Mouse (Mus musculus) forebrain, embryonic 12.5 days (tissue): ENCODE data around the gene Ppbp. TPM values are rescaled to one million over a fixed set of nuclear protein-coding genes. Genes with fewer than 3 reads are reported as not detected.

Experiments used
- ATAC-seq: fragments of 200-750 bp; cut with Nextera tagmentation; 2 replicates; pipeline ENCODE4 v1.8.0; 2017; ENCODE audit warnings: moderate TSS enrichment; ENCODE audit not compliant: low FRiP score
- H3K27ac ChIP-seq: fragments of 300-500 bp; sonication (generic); 2 replicates; pipeline ENCODE4 v1.5.1; 2016; ENCODE audit warnings: mild to moderate bottlenecking
- H3K27me3 ChIP-seq: fragments of 300-500 bp; sonication (generic); 2 replicates; pipeline ENCODE4 v1.6.1; 2016; ENCODE audit warnings: mild to moderate bottlenecking
- H3K36me3 ChIP-seq: fragments of 300-500 bp; sonication (generic); replicated peaks from 2 replicates; pipeline ENCODE4 v1.6.1; 2016; ENCODE audit warnings: mild to moderate bottlenecking
- H3K4me1 ChIP-seq: fragments of 300-500 bp; sonication (generic); 2 replicates; pipeline ENCODE4 v1.6.1; 2016
- H3K4me2 ChIP-seq: fragments of 300-500 bp; sonication (generic); 2 replicates; pipeline ENCODE4 v1.6.1; 2016; ENCODE audit warnings: mild to moderate bottlenecking, moderate library complexity
- H3K4me3 ChIP-seq: fragments of 300-500 bp; sonication (generic); replicated peaks from 2 replicates; pipeline ENCODE4 v1.5.1; 2016; ENCODE audit warnings: mild to moderate bottlenecking
- H3K9ac ChIP-seq: fragments of 300-500 bp; sonication (generic); 2 replicates; pipeline ENCODE4 v1.6.1; 2016; ENCODE audit warnings: mild to moderate bottlenecking
- H3K9me3 ChIP-seq: fragments of 300-500 bp; sonication (generic); 2 replicates; pipeline ENCODE4 v1.6.1; 2016
- WGBS: fragments of 180-500 bp; shearing (Covaris S2); methylation state at CpG from one replicate; pipeline ENCODE4 v1.1.7; 2016; 5-methylcytosine and 5-hydroxymethylcytosine counted together
- polyA plus RNA-seq: library from polyadenylated mRNA; unstranded; fragments of >200 nt; fragmentation: Nextera tagmentation; extraction: Ambion mirVana; gene quantifications from 2 replicates; pipeline ENCODE4 v1.2.1, GENCODE M21; 2016

Gene Ppbp
- 4.9 and 6.6 TPM in 2 replicates for polyA plus RNA-seq

DNA sequence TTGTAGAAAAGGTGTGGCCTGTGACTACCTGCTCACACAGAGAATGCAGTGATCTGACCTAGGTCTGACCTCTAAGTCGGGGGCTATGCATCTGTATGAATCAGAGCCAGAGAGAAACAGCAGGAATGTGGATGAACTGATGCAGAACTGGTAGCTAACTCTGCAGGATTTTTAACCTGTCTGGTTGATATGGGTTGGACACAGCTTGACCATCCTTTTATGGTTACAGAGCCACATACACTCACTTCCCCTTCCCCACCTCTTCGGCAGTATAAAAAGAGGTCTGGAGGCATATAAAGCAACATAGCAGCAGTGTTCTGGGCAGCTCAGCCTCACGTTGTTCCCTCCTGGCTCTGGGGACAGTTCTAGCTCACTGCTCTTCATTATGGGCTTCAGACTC is at the start of gene Ppbp:
Gene Ppbp, plus strand, starts transcription at position 301 of the 400 bp plus-strand sequence.
- Histone ChIP-seq H3K9ac (no peak within 1 kb of the TSS), H3K27ac (no peak within 1 kb of the TSS), H3K36me3 (no peaks in the 10 kb centered on the region), H3K27me3 (no peaks in the 10 kb centered on the region), H3K4me2 (no peak within 1 kb of the TSS), H3K4me1 (no peaks in the 10 kb centered on the region), H3K4me3 (no peak within 1 kb of the TSS), H3K9me3 (no peaks in the 10 kb centered on the region)
- ATAC-seq = no peak
- WGBS = 73% methylated on average over 3 of the region's 3 CpGs

DNA sequence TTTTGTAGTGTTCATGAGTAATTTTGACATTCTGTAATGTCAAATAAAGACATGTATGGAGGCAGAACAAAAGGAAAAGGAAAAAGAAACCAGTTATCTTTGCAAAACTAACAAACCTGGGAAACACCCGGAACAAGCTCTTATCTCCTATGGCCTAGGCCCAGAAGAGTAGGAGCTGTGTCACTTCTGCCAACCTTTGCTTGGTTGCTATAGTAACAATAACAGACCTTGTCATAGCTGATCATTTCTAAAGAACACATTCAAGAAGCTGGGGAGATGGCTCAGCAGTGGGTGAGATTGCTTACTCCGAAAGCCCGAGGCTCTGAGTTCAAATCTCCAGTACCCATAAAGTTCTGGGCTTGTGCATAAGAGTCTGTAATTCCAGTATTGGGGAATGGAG is 45.7 kb upstream of the Ppbp start:
- no peaks in the 10 kb centered on the region for H3K36me3 ChIP-seq
- WGBS = 97% methylated on average over 3 of the region's 3 CpGs
- no peaks in the 10 kb centered on the region for H3K9me3 ChIP-seq
- no peaks in the 10 kb centered on the region; the same call in 1 of the 2 replicates for H3K4me1 ChIP-seq
- no peak overlapping the region for H3K9ac ChIP-seq
- no peak overlapping the region for H3K4me3 ChIP-seq
- ATAC-seq = no peak
- H3K27me3 ChIP-seq = no peaks in the 10 kb centered on the region
- no peak overlapping the region for H3K27ac ChIP-seq
- H3K4me2 ChIP-seq = no peak overlapping the region

DNA sequence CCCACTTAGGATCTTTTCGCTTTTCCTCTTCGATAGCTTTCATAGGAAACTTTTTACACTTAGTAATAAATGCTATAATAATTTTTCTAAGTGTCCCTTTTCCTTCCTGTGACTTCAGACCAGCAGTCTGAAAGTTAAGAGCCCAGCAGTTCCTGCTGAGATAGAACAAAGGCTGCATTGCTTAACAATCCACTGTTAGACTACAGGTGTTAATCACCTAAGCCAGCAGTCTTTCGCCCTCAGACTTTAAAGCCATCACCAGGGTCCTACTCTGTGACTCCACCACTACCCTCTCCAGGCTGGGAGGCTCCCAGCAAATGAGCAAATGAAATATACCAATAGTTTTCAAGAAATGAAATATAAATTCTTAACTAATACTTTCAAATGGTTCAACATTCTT is 40.1 kb upstream of the Ppbp start:
- ATAC-seq = no peak
- 78% methylated on average over 3 of the region's 3 CpGs for WGBS
- Histone ChIP-seq H3K9ac (no peak overlapping the region), H3K4me3 (no peak overlapping the region), H3K27me3 (no peaks in the 10 kb centered on the region), H3K4me1 (no peaks in the 10 kb centered on the region), H3K9me3 (no peaks in the 10 kb centered on the region), H3K4me2 (no peak overlapping the region), H3K36me3 (no peaks in the 10 kb centered on the region), H3K27ac (no peak overlapping the region)

DNA sequence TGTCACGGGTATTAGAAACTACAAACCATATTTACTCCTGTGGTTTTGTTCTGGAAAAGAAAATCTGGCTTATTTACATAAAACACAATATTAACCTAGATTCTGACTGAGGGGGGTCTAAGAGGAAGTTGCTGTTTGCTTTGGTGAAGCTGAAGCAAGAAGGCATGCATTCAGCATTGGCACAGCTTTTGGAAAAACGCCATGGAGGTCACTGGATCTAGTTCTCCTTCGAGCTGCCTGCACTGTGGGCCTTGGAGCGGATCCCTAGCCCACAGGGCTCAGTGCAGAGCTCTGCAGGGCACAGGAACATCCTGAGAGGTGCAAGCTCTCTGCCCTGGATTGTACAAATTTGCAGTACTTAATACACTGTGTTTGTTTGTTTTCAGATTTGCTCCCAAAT is 36.8 kb upstream of the Ppbp start:
- H3K27ac ChIP-seq = no peak overlapping the region
- H3K9ac ChIP-seq = no peak overlapping the region
- no peaks in the 10 kb centered on the region for H3K27me3 ChIP-seq
- 87% methylated on average over 4 of the region's 4 CpGs for WGBS
- no peak overlapping the region for H3K4me3 ChIP-seq
- H3K4me2 ChIP-seq = no peak overlapping the region
- no peaks in the 10 kb centered on the region for H3K4me1 ChIP-seq
- H3K9me3 ChIP-seq = no peaks in the 10 kb centered on the region
- ATAC-seq = no peak
- no peaks in the 10 kb centered on the region for H3K36me3 ChIP-seq

DNA sequence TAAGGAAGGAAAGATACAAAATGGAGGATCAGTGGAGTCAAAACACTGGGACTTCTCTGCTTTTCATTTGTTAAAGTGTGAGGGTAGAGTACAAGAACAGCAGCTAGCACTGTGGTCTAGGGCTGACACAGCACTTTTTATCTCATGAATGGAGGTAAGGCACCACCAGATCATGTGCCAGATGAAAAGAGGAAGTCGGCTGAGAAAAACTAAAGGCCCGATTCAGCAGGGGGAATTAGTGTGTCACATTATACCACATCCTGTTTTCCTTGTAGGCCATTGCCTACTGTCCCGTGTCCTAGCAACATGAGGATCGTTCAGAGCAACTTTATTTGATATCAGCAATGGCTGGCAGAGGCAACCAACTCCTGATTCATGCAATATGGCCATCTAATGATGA is 26.3 kb upstream of the Ppbp start:
- Histone ChIP-seq H3K27me3 (no peaks in the 10 kb centered on the region), H3K27ac (no peak overlapping the region), H3K4me1 (no peaks in the 10 kb centered on the region), H3K4me3 (no peak overlapping the region), H3K9ac (no peak overlapping the region), H3K4me2 (no peak overlapping the region), H3K9me3 (no peaks in the 10 kb centered on the region), H3K36me3 (no peaks in the 10 kb centered on the region)
- no peak for ATAC-seq
- 89% methylated on average over 4 of the region's 4 CpGs for WGBS

DNA sequence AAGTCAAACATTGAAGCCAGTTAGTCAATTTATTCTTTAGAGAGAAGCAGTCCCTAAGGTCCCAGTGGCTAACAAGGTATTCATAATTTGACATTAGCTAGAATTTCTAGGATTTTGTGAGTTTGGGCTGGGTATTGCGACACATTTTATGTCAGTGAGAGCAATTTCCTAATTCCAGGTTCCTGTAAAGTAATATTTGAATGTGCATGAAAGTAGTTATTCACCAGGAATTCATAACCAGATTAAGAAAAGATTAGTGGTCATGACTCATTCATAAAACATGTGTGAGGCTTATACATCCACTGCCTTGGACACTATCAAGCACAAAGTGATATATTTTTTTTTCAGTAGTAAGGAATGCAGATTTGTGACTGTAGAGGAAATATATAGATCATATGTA is 14.4 kb upstream of the Ppbp start:
- Histone ChIP-seq H3K9me3 (no peaks in the 10 kb centered on the region), H3K27ac (no peak overlapping the region), H3K4me3 (no peak overlapping the region), H3K9ac (no peak overlapping the region), H3K4me2 (no peak overlapping the region), H3K4me1 (peaks cover 18% of the 10 kb centered on the region), H3K36me3 (no peaks in the 10 kb centered on the region), H3K27me3 (peaks cover 10% of the 10 kb centered on the region)
- 97% methylated on average over 1 of the region's 1 CpGs for WGBS
- no peak for ATAC-seq

DNA sequence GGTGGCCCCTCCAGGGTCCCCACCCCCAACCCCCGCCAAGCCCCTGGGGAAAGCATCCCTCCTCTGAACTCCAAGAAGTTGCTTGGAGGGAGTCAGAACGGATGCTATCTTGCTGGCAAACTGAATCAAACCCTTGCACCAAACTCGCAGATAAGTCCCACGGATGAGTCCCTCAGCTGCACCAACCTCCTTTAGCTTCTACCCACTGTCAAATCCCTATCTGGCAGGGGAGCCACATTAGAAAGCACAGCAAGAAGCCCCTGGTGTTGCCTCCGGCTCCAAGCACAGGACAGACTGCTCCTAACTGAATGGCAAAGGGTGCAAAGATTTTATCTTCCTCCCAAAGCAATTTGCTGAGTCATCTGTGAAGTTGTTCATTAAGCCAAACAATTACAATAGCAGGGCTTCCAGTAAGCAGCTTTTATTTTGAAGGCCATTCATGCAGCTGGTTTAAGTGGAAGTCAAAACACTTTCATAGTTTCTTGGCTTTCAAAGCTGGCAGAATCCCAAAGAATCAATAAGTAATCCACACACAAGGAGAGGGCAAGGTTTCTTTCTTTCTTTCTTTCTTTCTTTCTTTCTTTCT is 10.2 kb upstream of the Ppbp start:
- no peaks in the 10 kb centered on the region for H3K36me3 ChIP-seq
- no peak overlapping the region for H3K27ac ChIP-seq
- H3K9me3 ChIP-seq = no peaks in the 10 kb centered on the region
- 32% methylated on average over 5 of the region's 5 CpGs for WGBS
- no peak overlapping the region for H3K4me3 ChIP-seq
- no peak for ATAC-seq
- H3K4me1 ChIP-seq = peaks cover 27% of the 10 kb centered on the region
- H3K27me3 ChIP-seq = peaks cover 24% of the 10 kb centered on the region
- H3K4me2 ChIP-seq = no peak overlapping the region
- H3K9ac ChIP-seq = no peak overlapping the region

DNA sequence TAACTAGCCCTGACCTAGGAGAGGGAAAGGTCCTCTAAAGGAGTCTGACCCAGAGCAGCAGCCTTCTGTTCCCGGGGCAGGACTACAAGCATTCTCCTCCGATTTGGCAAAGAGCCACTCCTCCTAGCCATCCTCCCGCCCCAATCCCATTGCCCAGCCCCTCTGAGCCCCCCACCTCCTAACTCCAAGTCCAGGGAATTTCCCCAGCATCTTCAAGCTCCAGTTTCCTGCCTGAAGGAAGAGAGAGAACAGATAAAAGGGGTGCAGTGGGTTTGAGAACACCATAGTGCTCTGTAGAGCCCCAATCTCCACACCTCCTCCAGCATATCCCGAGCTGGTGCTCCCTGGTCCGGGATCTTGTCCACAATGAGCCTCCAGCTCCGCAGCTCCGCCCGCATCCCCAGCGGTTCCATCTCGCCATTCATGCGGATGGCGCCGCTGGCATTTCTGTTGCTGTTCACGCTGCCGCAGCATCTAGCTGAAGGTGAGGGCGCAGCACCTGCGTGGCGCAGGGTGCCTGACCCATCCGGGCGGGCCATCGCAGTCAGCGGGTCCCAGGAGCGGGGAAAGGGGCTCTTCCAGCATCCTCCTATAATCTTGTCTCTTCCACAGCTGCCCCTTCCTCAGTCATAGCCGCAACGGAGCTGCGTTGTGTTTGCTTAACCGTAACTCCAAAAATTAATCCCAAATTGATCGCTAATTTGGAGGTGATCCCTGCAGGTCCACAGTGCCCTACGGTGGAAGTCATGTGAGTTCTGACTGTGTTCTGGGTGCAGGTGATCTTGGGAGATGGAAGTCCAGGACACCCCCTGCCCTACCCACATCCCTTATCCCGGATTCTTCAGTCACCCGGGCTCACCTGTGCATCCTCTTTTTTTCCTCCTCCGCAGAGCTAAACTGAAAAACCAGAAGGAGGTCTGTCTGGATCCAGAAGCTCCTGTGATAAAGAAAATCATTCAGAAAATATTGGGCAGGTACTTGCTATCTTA is 8.9 kb upstream of the Ppbp start, which contains the start of gene Cxcl5:
Gene Cxcl5, plus strand, starts transcription at position 284 of the 989 bp plus-strand sequence.
- WGBS = 3% methylated on average over 32 of the region's 32 CpGs
- peaks cover 24% of the 10 kb centered on the region for H3K27me3 ChIP-seq
- no peak within 1 kb of the TSS for H3K27ac ChIP-seq
- peaks cover 27% of the 10 kb centered on the region for H3K4me1 ChIP-seq
- ATAC-seq = peak; percentile 70; the same call in 1 of the 2 replicates
- H3K9ac ChIP-seq = peak within 1 kb of the TSS; percentile 40
- H3K9me3 ChIP-seq = no peaks in the 10 kb centered on the region
- no peaks in the 10 kb centered on the region for H3K36me3 ChIP-seq
- peak within 1 kb of the TSS; percentile 74 for H3K4me2 ChIP-seq
- peak within 1 kb of the TSS; percentile 42 for H3K4me3 ChIP-seq

DNA sequence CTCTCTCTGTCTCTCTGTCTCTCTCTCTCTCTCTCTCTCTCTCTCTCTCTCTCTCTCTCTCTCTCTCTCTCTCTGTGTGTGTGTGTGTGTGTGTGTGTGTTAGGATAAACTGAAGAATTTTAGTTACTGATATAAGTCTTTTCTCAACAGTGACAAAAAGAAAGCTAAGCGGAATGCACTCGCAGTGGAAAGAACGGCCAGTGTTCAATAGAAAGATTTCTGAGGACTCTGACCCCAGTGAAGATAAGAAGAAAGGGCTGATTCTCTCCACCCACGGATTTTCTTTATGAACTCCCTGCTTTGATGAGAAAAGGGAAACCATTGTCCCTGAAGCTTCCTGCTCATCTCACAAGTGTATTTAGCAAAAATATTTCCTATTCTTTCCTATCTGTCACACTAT is 8.0 kb upstream of the Ppbp start:
- Histone ChIP-seq H3K36me3 (no peaks in the 10 kb centered on the region), H3K27me3 (peaks cover 24% of the 10 kb centered on the region)
- 51% methylated on average over 4 of the region's 4 CpGs for WGBS

DNA sequence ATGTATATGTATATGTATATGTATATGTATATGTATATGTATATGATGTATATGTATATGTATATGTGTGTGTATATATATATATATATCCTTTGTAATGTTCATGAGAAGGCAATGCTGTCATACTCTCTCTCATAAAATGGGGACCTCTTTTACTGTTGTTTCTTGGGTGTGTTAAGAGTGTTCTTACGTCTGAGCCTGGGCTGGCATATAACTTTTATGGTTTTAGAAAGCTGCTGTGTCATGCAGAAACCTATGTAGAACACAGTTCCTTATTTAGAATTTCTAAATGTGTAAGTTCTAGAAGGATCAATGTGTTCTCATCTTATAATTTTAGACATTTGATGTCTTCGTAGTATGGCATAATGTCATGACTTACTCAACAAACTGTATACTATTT is 7.5 kb upstream of the Ppbp start:
- no peak overlapping the region for H3K4me3 ChIP-seq
- no peak overlapping the region for H3K4me2 ChIP-seq
- H3K9me3 ChIP-seq = no peaks in the 10 kb centered on the region
- no peaks in the 10 kb centered on the region for H3K36me3 ChIP-seq
- peaks cover 27% of the 10 kb centered on the region for H3K4me1 ChIP-seq
- 89% methylated on average over 2 of the region's 2 CpGs for WGBS
- no peak for ATAC-seq
- H3K9ac ChIP-seq = no peak overlapping the region
- no peak overlapping the region for H3K27ac ChIP-seq
- H3K27me3 ChIP-seq = peaks cover 24% of the 10 kb centered on the region

More for the DNA sequence above, 8.0 kb upstream of the Ppbp start:
- no peak overlapping the region for H3K9ac ChIP-seq
- no peak overlapping the region for H3K4me2 ChIP-seq
- H3K4me1 ChIP-seq = peaks cover 27% of the 10 kb centered on the region
- no peak overlapping the region for H3K4me3 ChIP-seq
- no peak for ATAC-seq
- no peaks in the 10 kb centered on the region for H3K9me3 ChIP-seq
- no peak overlapping the region for H3K27ac ChIP-seq

DNA sequence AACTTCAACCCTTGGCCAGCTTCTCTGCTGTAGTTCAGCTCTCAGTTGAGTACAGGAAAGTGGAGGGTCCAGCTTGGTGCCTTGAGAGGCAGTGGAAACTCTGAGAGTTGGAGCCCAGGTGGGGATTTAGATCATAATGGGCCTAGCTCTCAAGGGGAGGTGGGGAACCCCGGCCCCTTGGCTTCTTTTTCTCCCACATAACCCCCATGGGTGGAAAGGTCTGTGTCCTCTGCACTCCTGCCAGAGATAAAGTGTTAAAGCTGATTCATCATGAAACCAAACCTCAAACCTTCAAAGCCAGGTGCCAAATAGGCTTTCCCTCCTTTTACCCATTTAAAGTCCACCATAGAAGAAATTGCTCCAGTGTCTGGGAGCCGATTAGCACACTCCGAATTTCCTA is 6.5 kb upstream of the Ppbp start:
- Histone ChIP-seq H3K27me3 (peaks cover 24% of the 10 kb centered on the region), H3K4me3 (no peak overlapping the region), H3K9me3 (no peaks in the 10 kb centered on the region), H3K27ac (no peak overlapping the region), H3K4me1 (peaks cover 21% of the 10 kb centered on the region), H3K36me3 (no peaks in the 10 kb centered on the region), H3K9ac (no peak overlapping the region), H3K4me2 (no peak overlapping the region)
- no peak for ATAC-seq
- WGBS = 82% methylated on average over 3 of the region's 3 CpGs

DNA sequence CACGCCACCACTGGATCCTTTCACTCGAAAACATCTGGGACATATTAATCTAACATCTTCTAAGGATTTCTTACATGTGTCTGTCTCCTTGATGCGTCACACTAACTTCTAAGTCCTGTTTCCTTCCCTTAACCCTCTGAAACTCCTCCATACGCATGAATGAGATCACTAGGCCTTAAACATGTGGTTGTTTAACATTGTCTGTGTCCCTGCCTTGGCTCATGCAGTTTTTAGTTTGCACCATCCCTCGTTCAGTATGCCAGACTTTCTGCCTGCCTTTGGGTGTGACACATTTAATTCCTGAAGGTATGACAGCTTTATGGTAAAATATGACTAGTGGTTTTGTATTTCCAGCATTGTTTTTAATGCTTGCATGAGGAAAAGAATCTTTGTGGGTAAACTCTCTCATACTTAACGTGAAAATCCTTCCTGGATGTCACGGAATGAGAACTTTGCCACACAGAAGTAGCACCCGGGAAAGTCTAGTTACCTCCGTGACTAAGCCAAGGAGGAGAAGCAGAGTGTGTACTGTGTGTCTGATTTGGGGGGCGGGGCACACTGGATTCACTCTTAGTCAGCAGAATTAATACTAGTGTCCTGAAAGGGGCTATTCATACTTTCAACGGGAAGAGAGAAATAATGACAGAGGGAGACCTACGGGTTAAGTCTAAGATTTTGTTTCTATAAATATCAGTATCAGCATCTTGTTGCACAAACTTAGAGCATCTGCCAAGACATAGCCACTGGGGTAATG is 4.2 kb upstream of the Ppbp start:
- WGBS = 78% methylated on average over 12 of the region's 12 CpGs

More for the DNA sequence above, 4.2 kb upstream of the Ppbp start:
- Histone ChIP-seq H3K36me3 (no peaks in the 10 kb centered on the region), H3K4me3 (no peak overlapping the region), H3K27me3 (peaks cover 12% of the 10 kb centered on the region), H3K27ac (no peak overlapping the region), H3K4me1 (peaks cover 8% of the 10 kb centered on the region), H3K4me2 (no peak overlapping the region), H3K9ac (no peak overlapping the region), H3K9me3 (no peaks in the 10 kb centered on the region)
- no peak for ATAC-seq
